Mouse (Mus musculus): Measurements from ENCODE around the gene Slc27a3. TPM values are rescaled to one million over a fixed set of nuclear protein-coding genes. Genes with fewer than 3 reads are reported as not detected.

Slc27a3 gene
- total RNA-seq, 2 experiments from 2014 or later, result 11.5 to 12.1 TPM

GRCm38 (mm10) chr3:90400993-90401392 is 11.3 kb upstream of the Slc27a3 start:
- no peak for DNase-seq (ENCODE audit: extremely low spot score in 1 of 2, low spot score in 2 of 2)
- intact Hi-C loops (cut with DNase I), result no loop called here

GRCm38 (mm10) chr3:90395629-90396028 is 5.9 kb upstream of the Slc27a3 start:
- intact Hi-C loops (cut with DNase I), result no loop called here
- DNase-seq (ENCODE audit: extremely low spot score in 1 of 2, low spot score in 2 of 2), result no peak

- no peak for DNase-seq (ENCODE audit: extremely low spot score in 1 of 2, low spot score in 2 of 2)
- intact Hi-C loops (cut with DNase I), result no loop called here
Observed at GRCm38 (mm10) chr3:90392661-90393060, 2.9 kb upstream of the Slc27a3 start.

DNA sequence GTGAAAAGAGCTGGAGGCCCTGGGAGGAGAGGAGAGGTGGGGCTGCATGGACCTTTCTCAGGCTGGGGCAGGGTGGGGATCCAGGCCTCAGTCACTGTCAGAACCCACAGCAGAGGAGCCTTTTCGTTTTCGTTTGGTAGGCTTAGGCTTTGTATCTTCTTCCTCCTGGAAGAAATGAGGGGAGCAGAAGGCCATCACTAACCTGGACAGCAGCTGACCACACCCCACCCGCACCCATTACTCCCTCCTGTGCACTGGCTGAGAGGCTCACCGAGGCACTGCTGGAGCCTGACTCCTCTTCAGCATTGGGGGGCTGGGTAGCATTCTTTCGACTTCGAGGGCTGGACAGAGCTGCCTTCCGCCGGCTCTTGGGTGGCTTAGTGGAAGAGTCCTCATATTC is 2.2 kb upstream of the Slc27a3 start:
- intact Hi-C loops (cut with DNase I), result no loop called here
- no peak for DNase-seq (ENCODE audit: extremely low spot score in 1 of 2, low spot score in 2 of 2)

DNA sequence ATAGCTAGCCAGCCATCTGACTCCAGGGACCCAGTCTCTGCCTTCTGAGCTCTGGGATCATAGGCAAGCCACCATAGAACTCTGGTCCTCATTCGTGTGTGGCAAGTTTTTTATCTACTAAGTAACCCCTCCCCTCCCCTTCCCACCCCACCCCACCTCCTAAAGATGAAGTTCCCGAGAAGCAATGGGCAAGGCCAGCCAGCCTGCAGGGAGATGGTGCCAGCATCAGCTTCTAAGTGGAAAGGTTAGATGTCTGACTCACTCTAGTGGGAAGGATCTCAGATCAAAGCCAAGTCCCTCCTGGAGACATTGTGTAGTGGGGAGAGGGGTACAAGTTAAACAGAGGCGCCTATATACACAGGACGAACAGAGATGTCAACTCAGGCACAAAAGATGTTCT is 1.3 kb upstream of the Slc27a3 start:
- no peak for DNase-seq (ENCODE audit: extremely low spot score in 1 of 2, low spot score in 2 of 2)
- intact Hi-C loops (cut with DNase I), result no loop called here

GRCm38 (mm10) chr3:90388726-90389510 is 820 bp downstream of the Slc27a3 start:
- DNase-seq (ENCODE audit: extremely low spot score in 1 of 2, low spot score in 2 of 2), result peak in 1 of 2 experiments; percentile 76
- intact Hi-C loops (cut with DNase I), result no loop called here

GRCm38 (mm10) chr3:90388192-90388591 is 1.5 kb downstream of the Slc27a3 start:
- intact Hi-C loops (cut with DNase I), result no loop called here
- DNase-seq (ENCODE audit: extremely low spot score in 1 of 2, low spot score in 2 of 2), result no peak

GRCm38 (mm10) chr3:90387483-90387882 is 2.3 kb downstream of the Slc27a3 start:
- intact Hi-C loops (cut with DNase I), result no loop called here
- DNase-seq (ENCODE audit: extremely low spot score in 1 of 2, low spot score in 2 of 2), result peak in 1 of 2 experiments; percentile 73

DNA sequence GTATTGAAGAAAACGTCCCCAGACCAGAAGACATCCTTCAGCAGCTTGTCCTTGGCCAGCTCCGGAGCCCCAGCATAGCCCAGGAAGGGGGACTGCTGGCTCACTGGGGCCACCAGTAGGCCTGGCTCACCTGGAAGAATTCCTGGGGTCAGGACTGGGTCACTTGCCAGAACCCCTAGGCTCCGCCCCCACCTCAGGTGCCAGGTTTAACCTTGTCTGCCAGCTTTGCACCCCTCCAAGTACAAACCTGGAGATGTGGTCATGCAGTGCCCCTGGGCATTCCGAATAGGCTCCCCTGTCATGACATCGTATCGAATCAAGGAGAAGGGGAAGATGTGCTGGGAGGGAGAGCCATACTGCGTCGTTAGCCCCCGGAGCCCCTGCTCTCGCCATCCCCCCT is 2.9 kb downstream of the Slc27a3 start:
- DNase-seq (ENCODE audit: extremely low spot score in 1 of 2, low spot score in 2 of 2), result no peak
- intact Hi-C loops (cut with DNase I), result no loop called here

- intact Hi-C loops (cut with DNase I), result no loop called here
- no peak for DNase-seq (ENCODE audit: extremely low spot score in 1 of 2, low spot score in 2 of 2)
Observed at GRCm38 (mm10) chr3:90384851-90385375, 4.8 kb downstream of the Slc27a3 start.

- intact Hi-C loops (cut with DNase I), result no loop called here
- DNase-seq (ENCODE audit: extremely low spot score in 1 of 2, low spot score in 2 of 2), result no peak
Observed at GRCm38 (mm10) chr3:90383690-90384089, 6.0 kb downstream of the Slc27a3 start.

DNA sequence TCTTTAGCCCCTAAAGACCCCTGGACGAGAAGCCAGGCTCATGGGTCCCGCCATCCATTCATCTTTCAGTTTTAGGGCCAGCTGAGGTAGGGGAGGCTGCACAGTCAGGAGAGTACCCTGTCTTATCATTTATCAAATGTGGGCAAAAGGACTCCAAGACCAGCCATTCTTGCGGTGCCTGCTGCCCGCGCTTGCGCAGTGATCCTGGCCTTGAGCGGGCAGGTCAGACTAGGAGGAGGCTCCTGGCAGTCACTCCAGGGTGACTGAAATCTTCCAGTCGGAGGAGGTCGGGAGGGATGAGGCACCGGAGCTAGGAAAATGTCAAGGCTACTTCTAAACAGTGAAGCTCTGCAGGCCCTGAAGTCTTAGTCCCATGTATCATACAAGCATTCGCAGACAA is 8.0 kb downstream of the Slc27a3 start:
- intact Hi-C loops (cut with DNase I), result no loop called here
- no peak for DNase-seq (ENCODE audit: extremely low spot score in 1 of 2, low spot score in 2 of 2)

GRCm38 (mm10) chr3:90378496-90378895 is 11.2 kb downstream of the Slc27a3 start:
- intact Hi-C loops (cut with DNase I), result no loop called here
- no peak for DNase-seq (ENCODE audit: extremely low spot score in 1 of 2, low spot score in 2 of 2)

- intact Hi-C loops (cut with DNase I), result no loop called here
- DNase-seq (ENCODE audit: extremely low spot score in 1 of 2, low spot score in 2 of 2), result no peak
Observed at GRCm38 (mm10) chr3:90376247-90376585, 13.5 kb downstream of the Slc27a3 start.

DNA sequence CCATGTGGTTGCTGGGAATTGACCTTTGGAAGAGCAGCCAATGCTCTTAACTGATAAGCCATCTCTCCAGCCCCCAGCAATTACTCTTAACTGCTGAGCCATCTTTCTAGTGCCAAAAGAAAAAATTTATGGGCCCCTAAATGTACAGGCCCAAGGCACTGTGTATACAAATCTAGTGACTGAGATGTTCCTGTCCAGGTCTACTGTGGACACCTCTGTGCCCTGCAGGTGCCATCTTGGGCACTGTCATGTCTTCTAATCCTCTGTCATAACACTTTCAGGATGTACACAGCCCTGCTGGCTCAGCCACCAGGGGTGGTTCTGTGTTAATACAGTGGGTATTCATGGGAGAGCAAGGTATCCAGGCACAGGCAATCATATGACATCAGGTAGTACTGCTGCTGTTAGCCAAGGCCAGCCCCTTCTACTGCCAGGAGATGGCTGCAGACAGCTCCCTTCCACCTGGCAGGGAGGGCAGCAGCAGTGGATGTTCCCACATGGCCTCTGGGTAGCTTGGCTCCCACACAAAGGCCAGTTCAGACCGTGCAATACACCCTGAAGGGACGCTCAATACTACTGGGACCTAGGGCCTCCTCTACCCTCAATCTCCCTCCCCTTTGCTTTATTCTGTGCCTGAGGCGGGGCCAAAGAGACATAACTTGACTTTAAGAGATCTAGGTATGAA is 14.0 kb downstream of the Slc27a3 start:
- intact Hi-C loops (cut with DNase I), result no loop called here
- no peak for DNase-seq (ENCODE audit: extremely low spot score in 1 of 2, low spot score in 2 of 2)

DNA sequence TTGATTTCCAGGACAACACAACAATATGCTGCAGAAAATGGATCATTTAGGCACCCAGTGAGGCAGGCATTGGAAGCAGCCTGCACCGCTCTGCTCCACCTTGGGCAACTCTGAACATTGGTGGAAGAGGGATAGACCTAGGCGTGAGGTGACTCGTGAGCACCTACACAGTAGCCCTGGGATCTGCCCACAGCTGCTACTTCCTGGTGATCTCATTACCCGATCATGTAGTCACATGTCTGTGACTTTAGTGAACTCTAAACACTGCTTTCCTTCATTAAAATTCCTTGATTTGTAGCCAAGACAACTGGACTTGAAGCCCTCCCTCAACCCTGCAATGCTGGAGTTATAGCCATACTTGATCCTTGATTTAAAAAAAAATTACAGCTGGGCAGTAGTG is 15.4 kb downstream of the Slc27a3 start:
- intact Hi-C loops (cut with DNase I), result loop anchor here (5.0 kb wide), 3 partner anchors 82 to 157 kb away; partner anchors contain the start of genes Dennd4b and Gatad2b
- DNase-seq (ENCODE audit: extremely low spot score in 1 of 2, low spot score in 2 of 2), result no peak

- intact Hi-C loops (cut with DNase I), result loop anchor here (5.0 kb wide), 3 partner anchors 81 to 156 kb away; partner anchors contain the start of genes Dennd4b and Gatad2b
- DNase-seq (ENCODE audit: extremely low spot score in 1 of 2, low spot score in 2 of 2), result peak; percentile 78 to 81
Observed at GRCm38 (mm10) chr3:90373432-90374028, 16.2 kb downstream of the Slc27a3 start.

GRCm38 (mm10) chr3:90372817-90373216 is 16.9 kb downstream of the Slc27a3 start:
- intact Hi-C loops (cut with DNase I), result loop anchor here (5.0 kb wide), 3 partner anchors 81 to 156 kb away; partner anchors contain the start of genes Dennd4b and Gatad2b
- no peak for DNase-seq (ENCODE audit: extremely low spot score in 1 of 2, low spot score in 2 of 2)

DNA sequence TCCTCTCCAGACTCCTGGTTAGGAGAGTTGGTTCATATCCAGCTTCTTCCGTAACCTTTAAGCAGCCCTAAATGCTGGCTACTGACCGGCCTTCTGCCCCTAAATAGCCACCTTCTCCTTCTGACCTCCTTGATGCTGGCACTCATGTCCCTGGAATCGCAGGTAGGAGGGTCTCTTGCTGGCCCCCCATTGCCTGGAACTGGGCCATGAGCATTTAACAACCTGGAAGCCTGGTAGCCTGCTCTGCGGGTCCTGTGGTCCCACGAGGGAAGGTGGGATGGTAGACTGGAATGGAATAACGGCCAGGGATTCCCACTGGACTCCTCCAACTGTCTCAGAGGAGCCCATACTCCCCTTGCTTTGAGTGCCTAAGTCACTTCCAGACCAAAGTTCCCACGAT is 17.9 kb downstream of the Slc27a3 start:
- intact Hi-C loops (cut with DNase I), result loop anchor here (5.0 kb wide), 3 partner anchors 80 to 155 kb away; partner anchors contain the start of genes Dennd4b and Gatad2b
- no peak for DNase-seq (ENCODE audit: extremely low spot score in 1 of 2, low spot score in 2 of 2)

All from left cerebral cortex, postnatal 10 days (tissue).